Mouse (Mus musculus) C3H10T1/2 (cell line): Measurements from ENCODE around the gene Mettl26. TPM values are rescaled to one million over a fixed set of nuclear protein-coding genes. Genes with fewer than 3 reads are reported as not detected.

Source experiments
- polyA plus RNA-seq, 2 experiments: library from polyadenylated mRNA; unstranded; fragments of >200 nt; fragmentation: generic; extraction: Trizol; gene quantifications; one replicate each; pipeline ENCODE4 v1.2.1; 2012; ENCODE audit warnings: missing spikeins in 2 of 2

Mettl26 gene
- polyA plus RNA-seq = 10 to 100 TPM; 39.4 to 53.9 TPM

DNA sequence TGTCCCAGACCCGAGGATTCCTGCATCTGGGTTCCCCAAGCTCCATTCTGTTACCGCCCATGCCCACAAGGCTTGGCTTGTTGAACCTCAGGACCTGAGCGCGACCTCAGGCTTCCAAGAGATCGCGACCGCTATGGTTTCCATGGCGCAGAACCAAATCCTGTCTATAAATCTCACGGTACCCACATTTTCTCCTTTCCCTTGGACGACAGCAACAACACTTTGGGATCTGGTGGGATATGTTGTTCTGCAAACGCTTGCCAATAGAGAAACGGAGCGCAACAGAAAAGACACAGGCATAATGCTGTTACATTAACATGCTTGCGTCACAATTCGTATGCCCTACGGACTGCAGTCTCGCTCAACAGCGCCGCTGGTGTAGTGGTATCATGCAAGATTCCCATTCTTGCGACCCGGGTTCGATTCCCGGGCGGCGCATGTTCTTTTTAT, at the start of gene Mettl26:
Gene Mettl26, plus strand, starts transcription at position 354 of the 450 bp plus-strand sequence.

DNA sequence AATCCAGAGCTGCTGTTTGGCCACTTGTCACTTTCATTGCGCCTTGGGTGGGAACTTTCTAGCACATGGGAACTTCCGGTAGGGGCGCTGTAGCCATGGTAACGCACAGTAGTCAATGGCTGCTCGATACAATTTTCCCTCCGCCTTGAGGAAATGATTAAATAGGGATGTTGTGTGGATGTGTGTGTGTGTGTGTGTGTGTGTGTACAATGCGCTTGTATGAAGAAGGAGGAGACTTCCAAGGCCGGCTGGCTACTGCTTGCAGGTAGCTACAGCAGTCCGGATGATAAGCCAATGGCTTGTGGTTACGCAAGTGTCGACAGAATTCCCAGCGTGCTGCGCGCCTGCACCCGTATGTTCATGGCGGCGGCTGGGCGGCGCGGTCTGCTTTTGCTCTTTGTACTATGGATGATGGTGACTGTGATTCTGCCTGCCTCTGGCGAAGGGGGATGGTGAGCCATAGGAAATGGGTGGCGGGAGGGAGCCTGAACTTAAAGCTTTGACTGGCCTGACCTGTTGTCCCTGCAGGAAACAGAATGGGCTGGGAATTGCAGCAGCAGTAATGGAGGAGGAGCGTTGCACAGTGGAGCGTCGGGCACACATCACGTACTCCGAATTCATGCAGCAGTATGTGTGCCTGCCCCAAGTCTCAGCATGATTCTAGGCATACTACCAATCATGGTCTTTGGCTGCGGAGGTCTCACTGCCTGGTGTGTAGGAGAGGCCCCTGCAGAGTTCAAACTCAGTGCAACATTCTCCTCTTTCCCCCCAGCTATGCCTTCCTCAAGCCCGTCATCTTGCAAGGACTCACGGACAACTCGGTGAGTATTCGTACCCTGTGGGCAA, 45.9 kb upstream of the Mettl26 start, which contains the start of gene Jmjd8:
Gene Jmjd8, plus strand, starts transcription at position 156 of the 846 bp plus-strand sequence.

DNA sequence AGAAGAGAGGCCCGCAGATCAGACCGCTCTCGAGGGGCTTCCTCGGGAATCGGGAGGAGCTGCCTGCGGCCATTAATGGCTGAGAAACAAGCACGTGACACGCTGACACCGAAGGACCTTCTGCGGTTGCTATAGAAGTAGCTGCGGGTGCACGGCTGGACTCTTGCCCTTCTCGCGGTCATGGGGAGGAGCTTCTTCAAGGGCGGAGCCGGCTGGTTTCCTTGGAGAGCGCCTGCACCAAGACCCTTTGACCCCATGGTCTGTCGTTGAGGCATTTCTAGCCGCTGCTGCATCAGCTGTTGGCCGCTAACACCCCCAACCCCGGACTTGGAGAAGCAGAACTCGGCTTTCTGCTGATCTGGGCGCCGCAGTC, 41.6 kb upstream of the Mettl26 start, which contains the start of gene Stub1:
Gene Stub1, minus strand, starts transcription at position 114 of the 373 bp plus-strand sequence.

DNA sequence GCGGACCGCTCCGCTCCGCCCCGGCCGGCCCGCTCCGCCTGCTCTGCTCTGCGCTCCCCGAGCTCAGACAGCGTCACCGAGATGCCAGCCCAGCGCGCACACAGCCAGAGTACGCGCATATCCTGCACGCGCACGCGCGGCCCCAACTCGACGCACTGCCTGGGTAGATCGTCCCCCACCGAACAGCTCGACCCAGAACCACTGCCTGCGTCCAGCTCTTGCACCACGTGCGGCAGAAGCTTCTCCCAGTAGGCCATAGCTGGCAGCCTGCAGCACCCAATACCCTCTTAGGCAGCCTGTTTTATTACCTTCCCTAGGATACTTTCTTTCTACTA, 37.8 kb upstream of the Mettl26 start, which contains the start of gene Rhbdl1:
Gene Rhbdl1, minus strand, starts transcription at position 220 of the 335 bp plus-strand sequence.

DNA sequence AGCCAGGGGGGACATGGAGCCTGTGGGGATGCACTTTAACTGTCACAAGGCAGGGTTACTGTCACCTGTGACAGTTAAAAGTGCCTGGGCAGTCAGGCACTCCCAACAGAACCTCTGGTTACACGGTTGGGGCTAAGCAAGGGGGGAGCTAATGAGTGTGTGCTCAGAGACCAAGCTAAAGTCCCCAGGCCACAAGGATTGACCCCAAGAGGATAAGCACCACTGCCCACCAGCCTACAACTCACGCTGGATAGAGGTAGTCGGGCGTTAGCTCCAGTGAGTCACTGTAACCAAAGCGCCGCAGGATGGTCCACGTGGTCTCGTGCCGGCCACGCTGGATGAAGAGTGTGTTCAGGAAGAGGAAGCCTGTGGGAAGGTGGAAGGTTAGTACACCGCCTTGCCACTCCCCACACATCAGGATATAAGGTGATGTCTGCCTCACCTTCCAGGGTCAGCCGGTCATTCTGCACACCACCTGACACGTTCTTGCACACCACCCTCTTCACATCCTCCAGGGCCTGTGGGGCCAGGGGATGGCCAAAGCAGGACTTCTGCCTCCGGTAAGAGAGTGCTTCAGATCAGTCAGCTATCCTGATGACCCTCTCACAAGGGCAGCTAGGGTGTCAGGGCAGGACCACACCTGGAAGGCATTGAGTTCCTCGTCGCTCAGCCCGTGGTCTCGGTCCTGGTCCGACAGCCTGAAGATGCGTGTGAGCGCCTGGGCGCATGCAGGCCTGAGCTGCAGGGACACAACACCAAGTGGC, 33.6 kb upstream of the Mettl26 start, which contains the start of gene Gm20683:
Gene Gm20683, minus strand, starts transcription at position 647 of the 764 bp plus-strand sequence.

DNA sequence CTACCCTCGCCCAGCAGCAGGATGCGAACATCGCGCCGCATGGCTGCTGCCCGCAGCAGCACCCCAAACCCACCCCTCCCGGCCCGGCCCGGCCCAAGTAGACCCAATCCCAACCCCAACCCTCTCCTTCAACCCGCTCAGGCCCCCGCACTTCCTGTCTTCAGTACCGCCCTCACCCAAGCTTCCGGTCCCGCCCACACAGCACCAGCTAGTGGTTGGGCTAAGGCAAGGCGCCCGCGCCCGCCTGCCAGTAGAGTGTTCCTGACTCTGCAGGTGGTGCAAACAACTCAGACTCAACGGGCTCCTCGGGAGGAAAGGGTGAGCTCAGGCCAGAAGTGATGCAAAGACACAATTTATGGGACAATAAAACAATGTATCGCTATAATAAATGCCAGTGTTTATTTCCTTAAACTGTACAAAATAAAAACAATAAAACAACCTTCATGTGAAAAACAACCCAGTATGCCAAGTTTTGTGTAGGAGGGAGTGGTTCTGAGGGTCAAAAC, 30.4 kb upstream of the Mettl26 start, which contains the start of gene Rhot2:
Gene Rhot2, minus strand, starts transcription at position 456 of the 506 bp plus-strand sequence.

GRCm38 (mm10) chr17:25860832-25861703, 13.8 kb upstream of the Mettl26 start, which contains the start of gene Wdr90:
Gene Wdr90, minus strand, starts transcription at chr17:25861501.

DNA sequence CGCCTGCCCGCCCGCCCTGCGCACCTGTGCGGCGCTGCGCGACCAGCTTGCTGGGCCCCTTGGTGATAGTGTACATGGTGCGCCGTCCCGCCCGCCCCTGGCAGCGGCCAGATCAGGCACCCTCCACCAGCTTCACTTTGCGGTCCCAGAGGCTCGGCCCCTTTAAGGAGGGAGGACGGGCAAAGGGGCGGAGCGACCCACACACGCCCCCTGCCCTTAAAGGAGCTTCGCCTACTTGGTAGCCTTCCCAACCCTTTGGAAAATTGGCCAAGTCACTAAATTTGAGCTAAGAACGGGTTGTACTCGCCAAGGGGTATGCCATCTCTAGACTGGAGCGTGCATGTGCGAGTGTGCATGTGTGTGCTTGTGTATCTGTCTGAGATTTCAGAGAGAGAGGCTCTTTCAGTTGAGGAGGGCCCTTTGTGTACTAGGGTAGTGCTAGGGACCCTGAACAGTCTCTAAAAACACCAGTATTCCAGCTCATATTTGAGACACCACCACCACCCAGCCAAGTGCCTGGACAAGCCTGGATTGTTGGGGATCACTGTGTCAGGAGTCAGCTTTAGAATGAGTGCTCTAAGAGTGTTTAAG, 6.2 kb upstream of the Mettl26 start, which contains the start of gene Mcrip2:
Gene Mcrip2, minus strand, starts transcription at position 164 of the 591 bp plus-strand sequence.

GRCm38 (mm10) chr17:25880196-25880910, 5.5 kb downstream of the Mettl26 start, which contains the start of gene Wfikkn1:
Gene Wfikkn1, minus strand, starts transcription at chr17:25880858.

DNA sequence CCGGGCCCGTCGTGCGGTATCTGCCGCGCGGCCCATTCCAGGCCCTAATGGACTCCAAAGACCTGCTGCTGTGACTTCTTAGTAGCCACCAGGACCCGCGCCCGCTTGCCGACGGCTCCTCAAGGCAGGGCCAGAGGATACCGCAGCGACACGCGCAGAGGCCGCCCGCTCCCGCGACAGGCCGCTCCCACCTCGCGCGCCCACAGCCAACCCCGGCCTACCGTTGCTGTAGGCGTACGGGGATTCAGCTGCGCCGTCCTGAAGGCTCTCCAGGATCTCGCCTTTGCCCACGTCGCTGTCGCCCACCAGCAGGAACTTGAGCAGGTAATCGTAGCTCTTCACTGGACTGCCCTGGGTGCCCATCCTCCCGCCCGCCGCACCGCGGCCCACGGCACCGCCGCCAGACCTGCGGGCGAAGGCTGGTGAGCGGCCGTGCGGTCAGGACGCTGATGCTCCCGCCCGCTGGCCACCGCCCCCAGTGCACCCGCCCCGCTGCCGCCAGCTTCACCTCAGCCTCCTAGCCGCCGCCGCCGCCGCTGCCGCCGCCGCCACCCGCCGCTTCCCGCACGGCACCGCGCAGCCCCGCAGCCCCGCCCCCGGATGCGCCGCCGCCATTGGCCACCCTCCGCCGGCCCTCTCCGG, 44.4 kb downstream of the Mettl26 start, which contains the start of gene Rab40c:
Gene Rab40c, minus strand, starts transcription at position 584 of the 642 bp plus-strand sequence.

Other genes with a start within 250 kb of the Mettl26 start
- gene Gng13, start 157.9 kb upstream of the Mettl26 start, polyA plus RNA-seq = under 1 TPM; 0.68 to 0.90 TPM
- gene Chtf18, start 147.7 kb upstream of the Mettl26 start, polyA plus RNA-seq = 10 to 100 TPM; 13.0 to 64.2 TPM
- gene Rpusd1, start 147.4 kb upstream of the Mettl26 start, polyA plus RNA-seq = 10 to 100 TPM; 29.8 to 35.4 TPM
- gene Mslnl, start 139.0 kb upstream of the Mettl26 start, polyA plus RNA-seq = under 1 TPM; 0.01 to 0.05 TPM
- 10 to 100 TPM in 1 of 2 experiments, 1 to 10 TPM in 1; 5.9 to 17.1 TPM for gene Msln, start 120.7 kb upstream of the Mettl26 start, polyA plus RNA-seq
- 10 to 100 TPM; 19.4 to 24.0 TPM for gene Narfl, start 101.3 kb upstream of the Mettl26 start, polyA plus RNA-seq
- gene Haghl, start 89.4 kb upstream of the Mettl26 start, polyA plus RNA-seq = 10 to 100 TPM; 33.9 to 66.4 TPM
- under 1 TPM; 0.11 to 0.14 TPM for gene Ccdc78, start 88.5 kb upstream of the Mettl26 start, polyA plus RNA-seq
- gene Fam173a, start 82.2 kb upstream of the Mettl26 start, polyA plus RNA-seq = 10 to 100 TPM; 89.1 to 99.0 TPM
- gene AC134908.4, start 79.4 kb upstream of the Mettl26 start, polyA plus RNA-seq = 1 to 10 TPM in 1 of 2 experiments, not detected in 1; 1.4 TPM
- 100 to 1,000 TPM in 1 of 2 experiments, 10 to 100 TPM in 1; 88.0 to 177 TPM for gene Metrn, start 77.9 kb upstream of the Mettl26 start, polyA plus RNA-seq
- gene Fbxl16, start 66.0 kb upstream of the Mettl26 start, polyA plus RNA-seq = under 1 TPM; 0.05 to 0.27 TPM
- 10 to 100 TPM in 1 of 2 experiments, 1 to 10 TPM in 1; 10.0 to 27.6 TPM for gene Wdr24, start 51.4 kb upstream of the Mettl26 start, polyA plus RNA-seq
- 10 to 100 TPM; 14.3 to 39.3 TPM for gene Jmjd8, start 46.2 kb upstream of the Mettl26 start, polyA plus RNA-seq
- gene Stub1, start 41.7 kb upstream of the Mettl26 start, polyA plus RNA-seq = 100 to 1,000 TPM; 242 to 426 TPM
- gene Rhbdl1, start 37.8 kb upstream of the Mettl26 start, polyA plus RNA-seq = 1 to 10 TPM in 1 of 2 experiments, under 1 TPM in 1; 0.07 to 1.4 TPM
- gene Gm20683, start 33.3 kb upstream of the Mettl26 start, polyA plus RNA-seq = 1 to 10 TPM in 1 of 2 experiments, under 1 TPM in 1; 0.06 to 1.5 TPM
- gene Rhot2, start 30.2 kb upstream of the Mettl26 start, polyA plus RNA-seq = 10 to 100 TPM; 17.7 to 29.4 TPM
- gene Wdr90, start 13.6 kb upstream of the Mettl26 start, polyA plus RNA-seq = 10 to 100 TPM; 15.7 to 20.9 TPM
- 10 to 100 TPM; 19.6 to 60.3 TPM for gene Mcrip2, start 6.3 kb upstream of the Mettl26 start, polyA plus RNA-seq
- 1 to 10 TPM in 1 of 2 experiments, under 1 TPM in 1; 0.22 to 1.1 TPM for gene Wfikkn1, start 5.8 kb downstream of the Mettl26 start, polyA plus RNA-seq
- 10 to 100 TPM; 14.7 to 31.1 TPM for gene Rab40c, start 44.7 kb downstream of the Mettl26 start, polyA plus RNA-seq
- 10 to 100 TPM; 24.9 to 42.4 TPM for gene Pigq, start 69.9 kb downstream of the Mettl26 start, polyA plus RNA-seq
- gene Nhlrc4, start 69.9 kb downstream of the Mettl26 start, polyA plus RNA-seq = under 1 TPM; 0.02 to 0.78 TPM
- gene A930017K11Rik, start 77.5 kb downstream of the Mettl26 start, polyA plus RNA-seq = under 1 TPM; 0.02 to 0.04 TPM
- 10 to 100 TPM in 1 of 2 experiments, 1 to 10 TPM in 1; 4.7 to 13.1 TPM for gene Capn15, start 110.7 kb downstream of the Mettl26 start, polyA plus RNA-seq
- 10 to 100 TPM in 1 of 2 experiments, 1 to 10 TPM in 1; 6.5 to 26.0 TPM for gene Rab11fip3, start 194.5 kb downstream of the Mettl26 start, polyA plus RNA-seq
- gene Decr2, start 215.3 kb downstream of the Mettl26 start, polyA plus RNA-seq = 10 to 100 TPM in 1 of 2 experiments, 1 to 10 TPM in 1; 1.2 to 18.9 TPM
- 10 to 100 TPM; 49.6 to 54.8 TPM for gene Nme4, start 220.5 kb downstream of the Mettl26 start, polyA plus RNA-seq
- 10 to 100 TPM in 1 of 2 experiments, 1 to 10 TPM in 1; 3.2 to 11.1 TPM for gene Tmem8, start 238.2 kb downstream of the Mettl26 start, polyA plus RNA-seq
- 100 to 1,000 TPM; 206 to 383 TPM for gene Mrpl28, start 248.4 kb downstream of the Mettl26 start, polyA plus RNA-seq